Mouse (Mus musculus): ENCODE results near the gene Pnmal2. TPM values are rescaled to one million over a fixed set of nuclear protein-coding genes. Genes with fewer than 3 reads are reported as not detected.

The Pnmal2 gene
- polyA plus RNA-seq, 1 experiment, result 135 TPM

DNA sequence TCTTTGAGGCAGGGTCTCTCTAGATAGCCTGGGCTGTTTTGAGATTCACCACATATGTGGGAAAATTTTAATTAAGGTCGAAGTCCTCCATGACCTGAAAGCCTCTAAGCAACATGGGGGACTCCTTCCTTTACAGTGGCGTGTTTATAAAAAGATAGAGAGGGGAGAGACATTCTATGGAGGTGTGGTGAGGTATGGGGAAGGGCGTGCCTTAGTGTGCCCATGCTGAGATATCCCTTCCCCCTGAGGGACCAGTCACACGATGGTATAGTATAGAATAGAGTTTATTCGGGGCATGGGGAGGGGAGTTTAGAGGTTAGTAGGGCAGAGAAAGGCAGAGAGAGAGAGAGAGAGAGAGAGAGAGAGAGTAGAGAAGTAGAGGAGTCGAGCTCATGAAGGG, 33.7 kb downstream of the Pnmal2 start:
- Histone ChIP-seq H3K27ac (ENCODE audit: insufficient read depth, low read length) (no peak overlapping the region), H3K4me1 (ENCODE audit: control insufficient read depth, insufficient read depth, low read length) (peaks cover 6% of the 10 kb centered on the region; the same call in 1 of the 2 replicates), H3K4me3 (replicated peaks; ENCODE audit: insufficient read depth, low read depth, low read length) (no peak overlapping the region), H3K27me3 (ENCODE audit: control insufficient read depth, insufficient read depth, low read length) (no peaks in the 10 kb centered on the region)
- no peak for DNase-seq
- no peak for TF ChIP-seq CTCF (IDR thresholded peaks at IDR 0.05; ENCODE audit: borderline replicate concordance, insufficient read depth, low read depth, low read length)
- WGBS, result 77% methylated on average over 6 of the region's 6 CpGs

DNA sequence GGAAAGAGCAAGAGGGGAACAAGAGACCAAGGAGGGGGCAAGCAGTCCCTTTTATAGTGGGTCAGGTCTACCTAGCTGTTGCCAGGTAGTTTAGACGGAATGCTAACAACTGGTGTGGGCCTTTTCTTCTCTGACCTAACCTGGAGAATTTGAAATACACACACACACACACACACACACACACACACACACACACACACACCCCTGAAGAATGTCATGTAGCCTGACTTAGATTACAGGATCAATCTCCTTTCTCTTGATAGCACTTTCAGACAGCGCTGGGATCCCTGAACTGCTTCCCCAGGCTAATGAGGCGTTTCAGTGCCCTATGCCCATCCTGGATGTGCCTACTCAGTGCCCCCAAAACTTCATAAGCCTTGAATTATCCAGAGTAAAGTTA, 34.1 kb downstream of the Pnmal2 start:
- Histone ChIP-seq H3K27me3 (ENCODE audit: control insufficient read depth, insufficient read depth, low read length) (no peaks in the 10 kb centered on the region), H3K4me3 (replicated peaks; ENCODE audit: insufficient read depth, low read depth, low read length) (no peak overlapping the region), H3K27ac (ENCODE audit: insufficient read depth, low read length) (no peak overlapping the region), H3K4me1 (ENCODE audit: control insufficient read depth, insufficient read depth, low read length) (peaks cover 7% of the 10 kb centered on the region; the same call in 1 of the 2 replicates)
- no peak for DNase-seq
- no peak for TF ChIP-seq CTCF (IDR thresholded peaks at IDR 0.05; ENCODE audit: borderline replicate concordance, insufficient read depth, low read depth, low read length)
- TF ChIP-seq POLR2A (IDR thresholded peaks at IDR 0.05; ENCODE audit: borderline replicate concordance, insufficient read depth, low read length), result no peak
- 95% methylated on average over 3 of the region's 3 CpGs for WGBS

DNA sequence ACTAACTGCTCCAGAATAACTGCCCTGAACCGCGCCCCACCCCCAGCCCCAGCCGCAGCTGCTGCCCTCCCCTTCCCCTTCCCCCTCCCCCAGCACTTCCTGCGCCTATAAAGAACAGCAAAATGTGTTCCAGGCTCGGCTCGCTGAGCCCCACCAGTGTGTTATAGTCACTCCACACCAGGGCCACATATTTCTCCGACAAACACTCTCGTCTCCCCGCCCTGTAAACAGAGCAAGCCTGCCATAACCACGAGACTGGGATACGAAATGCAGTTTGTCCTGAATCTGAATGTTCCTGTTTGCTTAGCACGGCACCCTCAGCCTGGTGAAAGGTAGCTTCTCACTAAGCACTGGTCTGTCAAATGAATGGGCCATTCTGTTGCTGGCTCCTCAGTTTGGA, 35.9 kb downstream of the Pnmal2 start:
- Histone ChIP-seq H3K27me3 (ENCODE audit: control insufficient read depth, insufficient read depth, low read length) (no peaks in the 10 kb centered on the region), H3K27ac (ENCODE audit: insufficient read depth, low read length) (peak overlapping the region; percentile 61), H3K4me3 (replicated peaks; ENCODE audit: insufficient read depth, low read depth, low read length) (peak overlapping the region; percentile 58), H3K4me1 (ENCODE audit: control insufficient read depth, insufficient read depth, low read length) (peaks cover 16% of the 10 kb centered on the region)
- TF ChIP-seq POLR2A (IDR thresholded peaks at IDR 0.05; ENCODE audit: borderline replicate concordance, insufficient read depth, low read length) (no peak), CTCF (IDR thresholded peaks at IDR 0.05; ENCODE audit: borderline replicate concordance, insufficient read depth, low read depth, low read length) (no peak)
- 8% methylated on average over 12 of the region's 12 CpGs for WGBS
- DNase-seq, result peak; percentile 25 to 45

DNA sequence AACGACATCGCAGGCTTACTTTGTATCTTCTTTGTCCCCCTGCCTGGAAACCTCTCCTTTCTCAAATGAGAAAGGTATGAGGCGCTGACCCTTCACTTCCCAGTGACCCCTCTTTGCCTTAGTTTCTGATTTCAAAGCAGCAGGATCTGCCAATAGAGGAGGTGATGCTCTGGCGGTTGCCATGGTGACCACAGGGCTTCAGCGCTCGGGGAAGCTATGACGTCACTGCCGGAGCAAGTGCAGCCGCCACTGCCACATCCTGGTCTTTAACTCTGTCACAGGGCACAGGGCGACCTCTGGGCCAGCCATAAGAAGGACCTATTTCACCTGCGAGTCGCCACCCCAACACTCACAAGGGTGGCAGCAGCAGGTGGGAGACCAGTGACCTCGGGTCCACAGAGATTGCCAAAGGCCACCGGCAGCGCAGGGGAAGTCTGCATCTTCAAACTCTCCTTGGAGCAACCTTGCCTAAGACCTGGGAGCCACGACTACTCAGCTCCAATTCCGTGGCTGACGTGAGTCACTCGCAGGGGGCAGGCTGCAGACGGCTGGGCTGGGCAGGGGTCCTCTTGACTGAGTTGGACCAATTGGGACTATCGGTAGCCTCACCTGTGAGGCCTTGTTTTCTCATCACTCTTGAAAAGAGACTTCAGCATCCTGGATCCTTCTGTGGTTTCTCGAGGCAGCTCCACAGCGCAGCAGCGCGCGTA, 38.5 kb downstream of the Pnmal2 start, which contains the start of gene Gm42372:
TSS of gene Gm42372 (plus strand) at position 228 of the 710 bp plus-strand sequence.
- Histone ChIP-seq H3K4me1 (ENCODE audit: control insufficient read depth, insufficient read depth, low read length) (peaks cover 24% of the 10 kb centered on the region), H3K27me3 (ENCODE audit: control insufficient read depth, insufficient read depth, low read length) (no peaks in the 10 kb centered on the region), H3K27ac (ENCODE audit: insufficient read depth, low read length) (peak within 1 kb of the TSS; percentile 25), H3K4me3 (replicated peaks; ENCODE audit: insufficient read depth, low read depth, low read length) (peak within 1 kb of the TSS; percentile 74)
- TF ChIP-seq POLR2A (IDR thresholded peaks at IDR 0.05; ENCODE audit: borderline replicate concordance, insufficient read depth, low read length) (peak; percentile 40; the same call in 1 of the 2 replicates), CTCF (IDR thresholded peaks at IDR 0.05; ENCODE audit: borderline replicate concordance, insufficient read depth, low read depth, low read length) (no peak)
- DNase-seq, result peak; percentile 87 to 90
- 18% methylated on average over 26 of the region's 26 CpGs for WGBS

DNA sequence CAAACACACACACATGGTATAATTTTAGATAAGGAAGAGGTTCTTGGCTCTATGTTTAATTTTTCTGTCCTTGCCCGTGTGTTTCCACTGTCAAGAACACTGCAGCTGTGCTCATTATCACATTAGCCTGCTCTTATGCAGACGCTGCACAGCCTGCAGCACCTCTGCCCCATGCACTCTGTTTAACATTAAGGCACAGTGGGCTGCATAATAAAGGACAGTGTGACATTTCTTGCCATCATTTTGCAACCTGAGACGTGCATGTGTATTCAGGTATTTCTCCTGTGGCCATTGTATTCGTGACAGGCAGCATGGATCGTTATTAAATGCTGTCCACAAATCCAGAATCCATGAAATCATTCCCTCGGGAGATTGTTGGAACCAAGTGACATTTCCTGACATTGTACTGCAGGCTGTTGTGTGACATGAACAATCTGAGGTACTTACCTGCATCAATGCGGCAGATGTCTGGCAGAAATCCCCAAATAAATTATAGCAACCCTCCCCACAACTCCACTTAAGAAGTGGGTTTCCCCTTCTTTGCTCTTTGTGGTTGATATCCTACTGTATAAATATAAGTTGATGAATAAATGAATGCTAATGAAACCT, 43.2 kb downstream of the Pnmal2 start:
- Histone ChIP-seq H3K4me1 (ENCODE audit: control insufficient read depth, insufficient read depth, low read length) (peaks cover 18% of the 10 kb centered on the region), H3K4me3 (replicated peaks; ENCODE audit: insufficient read depth, low read depth, low read length) (no peak overlapping the region), H3K27ac (ENCODE audit: insufficient read depth, low read length) (no peak overlapping the region), H3K27me3 (ENCODE audit: control insufficient read depth, insufficient read depth, low read length) (no peaks in the 10 kb centered on the region)
- 44% methylated on average over 7 of the region's 7 CpGs for WGBS
- TF ChIP-seq POLR2A (IDR thresholded peaks at IDR 0.05; ENCODE audit: borderline replicate concordance, insufficient read depth, low read length) (no peak), CTCF (IDR thresholded peaks at IDR 0.05; ENCODE audit: borderline replicate concordance, insufficient read depth, low read depth, low read length) (no peak)
- DNase-seq, result no peak

DNA sequence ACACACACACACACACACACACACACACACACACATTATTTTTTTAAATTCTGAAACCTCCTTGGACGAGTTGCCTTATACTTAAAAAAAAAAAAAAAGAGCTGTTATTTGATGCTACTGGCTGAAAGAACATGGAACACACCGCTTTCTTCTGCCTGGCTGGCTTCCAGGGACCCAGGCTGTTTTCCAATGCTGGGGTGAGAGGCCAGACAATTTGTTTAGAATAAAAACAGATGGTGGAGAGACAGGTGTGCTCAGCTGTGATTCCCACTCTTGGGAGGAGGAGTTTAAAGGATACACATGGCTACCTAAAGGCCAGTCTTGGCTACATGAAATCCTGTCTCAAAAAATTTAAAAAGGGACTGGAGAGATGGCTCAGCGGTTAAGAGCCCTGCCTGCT, 43.9 kb downstream of the Pnmal2 start:
- Histone ChIP-seq H3K4me3 (replicated peaks; ENCODE audit: insufficient read depth, low read depth, low read length) (no peak overlapping the region), H3K4me1 (ENCODE audit: control insufficient read depth, insufficient read depth, low read length) (peaks cover 18% of the 10 kb centered on the region), H3K27me3 (ENCODE audit: control insufficient read depth, insufficient read depth, low read length) (no peaks in the 10 kb centered on the region), H3K27ac (ENCODE audit: insufficient read depth, low read length) (no peak overlapping the region)
- TF ChIP-seq POLR2A (IDR thresholded peaks at IDR 0.05; ENCODE audit: borderline replicate concordance, insufficient read depth, low read length) (no peak), CTCF (IDR thresholded peaks at IDR 0.05; ENCODE audit: borderline replicate concordance, insufficient read depth, low read depth, low read length) (no peak)
- 22% methylated on average over 3 of the region's 3 CpGs for WGBS
- DNase-seq, result no peak

DNA sequence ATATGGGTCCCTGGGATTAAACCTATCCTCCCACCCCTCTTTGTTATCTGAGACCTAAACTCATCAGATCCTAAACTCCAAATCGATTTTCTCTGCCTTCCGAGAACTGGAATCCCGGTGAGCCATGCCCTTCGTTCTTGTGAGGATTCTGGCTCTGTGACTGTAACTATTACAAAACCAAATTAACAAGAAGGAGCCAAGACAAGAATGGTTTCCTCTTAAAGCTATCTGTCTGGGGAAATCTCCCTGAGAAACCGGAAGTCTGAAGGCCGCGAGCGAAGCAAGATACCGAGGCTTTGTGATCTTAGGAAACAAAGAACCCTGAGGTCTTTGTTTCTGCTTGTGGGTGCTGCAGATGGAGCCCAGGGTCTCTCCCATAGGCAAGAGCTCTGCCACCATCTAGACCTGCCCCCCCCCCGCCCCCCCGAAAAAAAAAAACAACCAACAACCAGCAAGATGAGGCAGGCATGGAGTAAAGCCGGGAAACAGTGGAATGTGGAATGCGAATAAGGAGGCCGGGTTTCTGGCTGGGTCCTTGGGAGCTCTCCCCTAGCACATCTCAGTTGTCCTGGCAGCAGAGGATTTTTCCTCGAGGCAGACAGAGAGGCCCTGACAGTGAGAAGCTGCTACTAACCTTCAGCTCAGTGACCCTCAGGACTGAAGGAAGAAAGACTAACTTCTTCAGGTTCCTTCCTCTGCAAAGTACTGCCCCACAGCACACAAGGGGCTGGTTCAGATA, 45.7 kb downstream of the Pnmal2 start:
- Histone ChIP-seq H3K4me3 (replicated peaks; ENCODE audit: insufficient read depth, low read depth, low read length) (no peak overlapping the region), H3K27me3 (ENCODE audit: control insufficient read depth, insufficient read depth, low read length) (no peaks in the 10 kb centered on the region), H3K27ac (ENCODE audit: insufficient read depth, low read length) (no peak overlapping the region), H3K4me1 (ENCODE audit: control insufficient read depth, insufficient read depth, low read length) (peaks cover 16% of the 10 kb centered on the region)
- TF ChIP-seq CTCF (IDR thresholded peaks at IDR 0.05; ENCODE audit: borderline replicate concordance, insufficient read depth, low read depth, low read length), result no peak
- no peak for TF ChIP-seq POLR2A (IDR thresholded peaks at IDR 0.05; ENCODE audit: borderline replicate concordance, insufficient read depth, low read length)
- WGBS, result 56% methylated on average over 15 of the region's 15 CpGs
- DNase-seq, result no peak
